Mouse (Mus musculus): Measurements from ENCODE around the gene Adipoq. TPM values are rescaled to one million over a fixed set of nuclear protein-coding genes. Genes with fewer than 3 reads are reported as not detected.
"Not testable (repeated sequence)": the region's sequence is repeated elsewhere in the genome, so short reads cannot be mapped to it uniquely, and the experiment has no call there.

Gene Adipoq
- polyA plus RNA-seq, 1 experiment, result 68.9 TPM

GRCm38 (mm10) chr16:23174855-23175254 is 28.5 kb downstream of the Adipoq start:
- no peak overlapping the region for H3K4me3 ChIP-seq (ENCODE audit: insufficient read depth, low read depth, low read length)
- no peak overlapping the region for H3K27ac ChIP-seq (ENCODE audit: insufficient read depth, low read depth, low read length)
- H3K4me1 ChIP-seq (ENCODE audit: control insufficient read depth, insufficient read depth, low read length), result no peaks in the 10 kb centered on the region
- no peaks in the 10 kb centered on the region for H3K27me3 ChIP-seq (replicated peaks; ENCODE audit: control insufficient read depth, insufficient read depth, low read length)
- H3K36me3 ChIP-seq (ENCODE audit: control insufficient read depth, insufficient read depth, low read length), result no peaks in the 10 kb centered on the region
- no peak for TF ChIP-seq POLR2A (IDR thresholded peaks at IDR 0.05; ENCODE audit: low read depth, low read length)
- TF ChIP-seq CTCF (conservative IDR thresholded peaks at IDR 0.05; ENCODE audit: insufficient read depth, insufficient read length, low read depth, low read length), result no peak
- no peak for DNase-seq
- 89% methylated on average over 5 of the region's 5 CpGs for WGBS

- no peak for DNase-seq
- TF ChIP-seq CTCF (conservative IDR thresholded peaks at IDR 0.05; ENCODE audit: insufficient read depth, insufficient read length, low read depth, low read length) (no peak), POLR2A (IDR thresholded peaks at IDR 0.05; ENCODE audit: low read depth, low read length) (no peak)
- H3K4me3 ChIP-seq (ENCODE audit: insufficient read depth, low read depth, low read length), result no peak overlapping the region
- no peaks in the 10 kb centered on the region for H3K36me3 ChIP-seq (ENCODE audit: control insufficient read depth, insufficient read depth, low read length)
- no peaks in the 10 kb centered on the region for H3K4me1 ChIP-seq (ENCODE audit: control insufficient read depth, insufficient read depth, low read length)
- no peaks in the 10 kb centered on the region for H3K27me3 ChIP-seq (replicated peaks; ENCODE audit: control insufficient read depth, insufficient read depth, low read length)
- WGBS, result 42% methylated on average over 3 of the region's 3 CpGs
- H3K27ac ChIP-seq (ENCODE audit: insufficient read depth, low read depth, low read length), result no peak overlapping the region
Measured at GRCm38 (mm10) chr16:23175956-23176355, 29.6 kb downstream of the Adipoq start.

- H3K4me3 ChIP-seq (ENCODE audit: insufficient read depth, low read depth, low read length), result no peak overlapping the region
- TF ChIP-seq CTCF (conservative IDR thresholded peaks at IDR 0.05; ENCODE audit: insufficient read depth, insufficient read length, low read depth, low read length) (no peak), POLR2A (IDR thresholded peaks at IDR 0.05; ENCODE audit: low read depth, low read length) (no peak)
- H3K36me3 ChIP-seq (ENCODE audit: control insufficient read depth, insufficient read depth, low read length), result no peaks in the 10 kb centered on the region
- DNase-seq, result no peak
- 92% methylated on average over 2 of the region's 2 CpGs for WGBS
- H3K27ac ChIP-seq (ENCODE audit: insufficient read depth, low read depth, low read length), result no peak overlapping the region
- no peaks in the 10 kb centered on the region for H3K27me3 ChIP-seq (replicated peaks; ENCODE audit: control insufficient read depth, insufficient read depth, low read length)
- H3K4me1 ChIP-seq (ENCODE audit: control insufficient read depth, insufficient read depth, low read length), result no peaks in the 10 kb centered on the region
Measured at GRCm38 (mm10) chr16:23177856-23178255, 31.5 kb downstream of the Adipoq start.

- H3K4me1 ChIP-seq (ENCODE audit: control insufficient read depth, insufficient read depth, low read length), result no peaks in the 10 kb centered on the region
- no peak overlapping the region for H3K27ac ChIP-seq (ENCODE audit: insufficient read depth, low read depth, low read length)
- H3K27me3 ChIP-seq (replicated peaks; ENCODE audit: control insufficient read depth, insufficient read depth, low read length), result no peaks in the 10 kb centered on the region
- TF ChIP-seq CTCF (conservative IDR thresholded peaks at IDR 0.05; ENCODE audit: insufficient read depth, insufficient read length, low read depth, low read length) (no peak), POLR2A (IDR thresholded peaks at IDR 0.05; ENCODE audit: low read depth, low read length) (no peak)
- no peak overlapping the region for H3K4me3 ChIP-seq (ENCODE audit: insufficient read depth, low read depth, low read length)
- H3K36me3 ChIP-seq (ENCODE audit: control insufficient read depth, insufficient read depth, low read length), result no peaks in the 10 kb centered on the region
- no peak for DNase-seq
- WGBS, result 83% methylated on average over 5 of the region's 5 CpGs
Measured at GRCm38 (mm10) chr16:23178796-23179195, 32.5 kb downstream of the Adipoq start.

GRCm38 (mm10) chr16:23179436-23179835 is 33.1 kb downstream of the Adipoq start:
- not testable (repeated sequence) for H3K27me3 ChIP-seq (replicated peaks; ENCODE audit: control insufficient read depth, insufficient read depth, low read length); DNase-seq; H3K27ac ChIP-seq (ENCODE audit: insufficient read depth, low read depth, low read length); H3K4me1 ChIP-seq (ENCODE audit: control insufficient read depth, insufficient read depth, low read length); H3K36me3 ChIP-seq (ENCODE audit: control insufficient read depth, insufficient read depth, low read length); H3K4me3 ChIP-seq (ENCODE audit: insufficient read depth, low read depth, low read length)
- 93% methylated on average over 18 of the region's 18 CpGs for WGBS

- Histone ChIP-seq H3K27me3 (replicated peaks; ENCODE audit: control insufficient read depth, insufficient read depth, low read length) (no peaks in the 10 kb centered on the region), H3K4me1 (ENCODE audit: control insufficient read depth, insufficient read depth, low read length) (no peaks in the 10 kb centered on the region), H3K4me3 (ENCODE audit: insufficient read depth, low read depth, low read length) (no peak overlapping the region), H3K27ac (ENCODE audit: insufficient read depth, low read depth, low read length) (no peak overlapping the region), H3K36me3 (ENCODE audit: control insufficient read depth, insufficient read depth, low read length) (no peaks in the 10 kb centered on the region)
- TF ChIP-seq POLR2A (IDR thresholded peaks at IDR 0.05; ENCODE audit: low read depth, low read length), result no peak
- TF ChIP-seq CTCF (conservative IDR thresholded peaks at IDR 0.05; ENCODE audit: insufficient read depth, insufficient read length, low read depth, low read length), result no peak
- DNase-seq, result no peak
- WGBS, result 74% methylated on average over 4 of the region's 4 CpGs
Measured at GRCm38 (mm10) chr16:23181054-23181453, 34.7 kb downstream of the Adipoq start.

GRCm38 (mm10) chr16:23181487-23181886 is 35.2 kb downstream of the Adipoq start:
- no peak overlapping the region for H3K27ac ChIP-seq (ENCODE audit: insufficient read depth, low read depth, low read length)
- no peak for TF ChIP-seq POLR2A (IDR thresholded peaks at IDR 0.05; ENCODE audit: low read depth, low read length)
- TF ChIP-seq CTCF (conservative IDR thresholded peaks at IDR 0.05; ENCODE audit: insufficient read depth, insufficient read length, low read depth, low read length), result no peak
- no peak overlapping the region for H3K4me3 ChIP-seq (ENCODE audit: insufficient read depth, low read depth, low read length)
- WGBS, result 72% methylated on average over 3 of the region's 3 CpGs
- no peaks in the 10 kb centered on the region for H3K36me3 ChIP-seq (ENCODE audit: control insufficient read depth, insufficient read depth, low read length)
- H3K4me1 ChIP-seq (ENCODE audit: control insufficient read depth, insufficient read depth, low read length), result no peaks in the 10 kb centered on the region
- DNase-seq, result no peak
- H3K27me3 ChIP-seq (replicated peaks; ENCODE audit: control insufficient read depth, insufficient read depth, low read length), result no peaks in the 10 kb centered on the region

Measured in kidney, adult 2 months (tissue).